Mouse (Mus musculus): Measurements from ENCODE around the gene Mast1. TPM values are rescaled to one million over a fixed set of nuclear protein-coding genes. Genes with fewer than 3 reads are reported as not detected.

Gene Mast1
- polyA plus RNA-seq, 1 experiment from 2014 or later, result 0.15 TPM

GRCm38 (mm10) chr8:84935489-84935888 is 1.7 kb downstream of the Mast1 start:
- Histone ChIP-seq H3K27ac (ENCODE audit: low read length) (no peak overlapping the region), H3K4me2 (ENCODE audit: low read depth, low read length) (no peak overlapping the region), H3K27me3 (ENCODE audit: control insufficient read depth, insufficient read depth, low read depth, low read length) (peaks cover 77% of the 10 kb centered on the region), H3K4me3 (ENCODE audit: low read depth, low read length) (no peak overlapping the region), H3K4me1 (ENCODE audit: control insufficient read depth, low read depth, low read length) (peaks cover 17% of the 10 kb centered on the region), H3K9ac (ENCODE audit: low read depth, low read length) (no peak overlapping the region), H3K36me3 (ENCODE audit: control insufficient read depth, insufficient read depth) (no peaks in the 10 kb centered on the region), H3K9me3 (replicated peaks; ENCODE audit: control insufficient read depth, low read length) (no peaks in the 10 kb centered on the region)
- ATAC-seq (ENCODE audit: low read depth), result no peak
- WGBS (ENCODE audit: insufficient replicate concordance), result 3% methylated on average over 14 of the region's 14 CpGs

DNA sequence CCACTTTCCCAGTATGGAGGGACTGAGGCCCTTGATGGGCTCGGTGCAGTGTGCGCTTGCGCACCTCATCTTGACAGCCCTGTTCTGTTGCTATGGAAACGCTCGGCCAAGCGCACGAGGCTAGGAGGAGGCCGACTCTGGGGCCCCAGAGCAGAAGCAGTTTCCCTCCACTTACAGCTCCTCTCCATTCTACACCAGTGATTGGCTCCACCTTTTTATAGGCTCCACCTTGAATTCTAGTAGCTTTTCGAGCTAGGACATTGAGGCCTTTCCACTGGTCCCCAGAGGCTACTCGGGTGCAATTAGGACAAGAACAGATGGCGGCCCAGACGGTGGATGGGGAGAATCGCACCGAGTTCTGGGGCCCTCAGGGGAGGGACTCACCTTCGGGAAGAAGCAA is 2.3 kb downstream of the Mast1 start:
- no peak overlapping the region for H3K9ac ChIP-seq (ENCODE audit: low read depth, low read length)
- H3K4me2 ChIP-seq (ENCODE audit: low read depth, low read length), result no peak overlapping the region
- H3K36me3 ChIP-seq (ENCODE audit: control insufficient read depth, insufficient read depth), result no peaks in the 10 kb centered on the region
- 3% methylated on average over 15 of the region's 15 CpGs for WGBS (ENCODE audit: insufficient replicate concordance)
- H3K27ac ChIP-seq (ENCODE audit: low read length), result no peak overlapping the region
- H3K9me3 ChIP-seq (replicated peaks; ENCODE audit: control insufficient read depth, low read length), result no peaks in the 10 kb centered on the region
- peaks cover 17% of the 10 kb centered on the region for H3K4me1 ChIP-seq (ENCODE audit: control insufficient read depth, low read depth, low read length)
- peaks cover 83% of the 10 kb centered on the region for H3K27me3 ChIP-seq (ENCODE audit: control insufficient read depth, insufficient read depth, low read depth, low read length)
- H3K4me3 ChIP-seq (ENCODE audit: low read depth, low read length), result no peak overlapping the region
- no peak for ATAC-seq (ENCODE audit: low read depth)

DNA sequence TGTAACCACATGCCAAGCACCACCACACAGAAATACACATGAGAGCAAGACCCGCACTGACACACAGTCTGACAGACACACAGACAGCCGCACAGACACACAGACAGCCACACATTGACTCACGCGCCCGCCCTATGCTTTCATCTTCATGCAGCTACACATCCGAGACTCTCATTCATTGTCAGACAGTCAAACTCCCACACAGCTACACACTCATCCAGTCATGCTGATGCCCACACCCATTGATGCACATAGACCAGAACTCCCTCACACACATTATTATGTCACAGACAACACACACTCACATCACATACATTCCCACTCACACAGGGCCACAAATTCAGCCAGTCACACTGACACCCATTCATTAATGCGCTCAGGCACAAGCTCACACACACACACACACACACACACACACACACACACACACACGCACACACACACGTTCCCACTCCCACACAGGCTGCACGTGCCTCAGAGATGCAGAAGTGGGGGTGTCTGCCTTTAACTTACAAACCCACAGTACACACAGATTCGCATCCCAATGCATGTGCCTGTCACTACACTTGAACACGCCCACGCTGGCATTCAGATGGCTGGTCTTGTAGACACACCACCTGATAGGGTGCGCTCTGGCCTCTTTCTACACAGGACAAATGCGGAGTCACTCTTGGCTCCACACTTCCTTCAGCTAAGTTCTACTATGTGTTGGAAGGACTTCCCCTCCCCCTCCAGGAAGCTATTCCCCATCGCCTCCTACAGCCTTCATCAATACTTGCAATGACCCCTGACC is 3.2 kb downstream of the Mast1 start:
- Histone ChIP-seq H3K27ac (ENCODE audit: low read length) (no peak overlapping the region), H3K4me2 (ENCODE audit: low read depth, low read length) (no peak overlapping the region), H3K9ac (ENCODE audit: low read depth, low read length) (no peak overlapping the region), H3K4me1 (ENCODE audit: control insufficient read depth, low read depth, low read length) (peaks cover 17% of the 10 kb centered on the region), H3K9me3 (replicated peaks; ENCODE audit: control insufficient read depth, low read length) (no peaks in the 10 kb centered on the region), H3K27me3 (ENCODE audit: control insufficient read depth, insufficient read depth, low read depth, low read length) (peaks cover 86% of the 10 kb centered on the region), H3K36me3 (ENCODE audit: control insufficient read depth, insufficient read depth) (no peaks in the 10 kb centered on the region), H3K4me3 (ENCODE audit: low read depth, low read length) (no peak overlapping the region)
- no peak for ATAC-seq (ENCODE audit: low read depth)
- WGBS (ENCODE audit: insufficient replicate concordance), result 62% methylated on average over 16 of the region's 16 CpGs

GRCm38 (mm10) chr8:84930582-84930981 is 6.6 kb downstream of the Mast1 start:
- Histone ChIP-seq H3K4me2 (ENCODE audit: low read depth, low read length) (no peak overlapping the region), H3K27ac (ENCODE audit: low read length) (no peak overlapping the region), H3K9ac (ENCODE audit: low read depth, low read length) (no peak overlapping the region), H3K9me3 (replicated peaks; ENCODE audit: control insufficient read depth, low read length) (no peaks in the 10 kb centered on the region), H3K4me3 (ENCODE audit: low read depth, low read length) (no peak overlapping the region), H3K36me3 (ENCODE audit: control insufficient read depth, insufficient read depth) (no peaks in the 10 kb centered on the region), H3K27me3 (ENCODE audit: control insufficient read depth, insufficient read depth, low read depth, low read length) (peaks cover 58% of the 10 kb centered on the region), H3K4me1 (ENCODE audit: control insufficient read depth, low read depth, low read length) (peaks cover 4% of the 10 kb centered on the region)
- ATAC-seq (ENCODE audit: low read depth), result no peak
- 76% methylated on average over 13 of the region's 13 CpGs for WGBS (ENCODE audit: insufficient replicate concordance)

- Histone ChIP-seq H3K4me2 (ENCODE audit: low read depth, low read length) (peak overlapping the region; percentile 27; the same call in 1 of the 2 replicates), H3K4me3 (ENCODE audit: low read depth, low read length) (no peak overlapping the region), H3K27ac (ENCODE audit: low read length) (no peak overlapping the region), H3K4me1 (ENCODE audit: control insufficient read depth, low read depth, low read length) (no peaks in the 10 kb centered on the region; the same call in 1 of the 2 replicates), H3K27me3 (ENCODE audit: control insufficient read depth, insufficient read depth, low read depth, low read length) (peaks cover 42% of the 10 kb centered on the region), H3K9me3 (replicated peaks; ENCODE audit: control insufficient read depth, low read length) (no peaks in the 10 kb centered on the region), H3K9ac (ENCODE audit: low read depth, low read length) (no peak overlapping the region), H3K36me3 (ENCODE audit: control insufficient read depth, insufficient read depth) (no peaks in the 10 kb centered on the region)
- 7% methylated on average over 47 of the region's 52 CpGs for WGBS (ENCODE audit: insufficient replicate concordance)
- ATAC-seq (ENCODE audit: low read depth), result peak; percentile 43; the same call in 1 of the 2 replicates
Measured at GRCm38 (mm10) chr8:84928456-84929306, 8.5 kb downstream of the Mast1 start.

- H3K4me3 ChIP-seq (ENCODE audit: low read depth, low read length), result no peak overlapping the region
Measured at GRCm38 (mm10) chr8:84927513-84927912, 9.6 kb downstream of the Mast1 start.

GRCm38 (mm10) chr8:84925557-84925956 is 11.6 kb downstream of the Mast1 start:
- H3K4me2 ChIP-seq (ENCODE audit: low read depth, low read length), result no peak overlapping the region
- H3K9me3 ChIP-seq (replicated peaks; ENCODE audit: control insufficient read depth, low read length), result no peaks in the 10 kb centered on the region
- no peak for ATAC-seq (ENCODE audit: low read depth)
- H3K4me1 ChIP-seq (ENCODE audit: control insufficient read depth, low read depth, low read length), result no peaks in the 10 kb centered on the region; the same call in 1 of the 2 replicates
- WGBS (ENCODE audit: insufficient replicate concordance), result 40% methylated on average over 7 of the region's 7 CpGs
- no peak overlapping the region for H3K9ac ChIP-seq (ENCODE audit: low read depth, low read length)
- H3K27me3 ChIP-seq (ENCODE audit: control insufficient read depth, insufficient read depth, low read depth, low read length), result peaks cover 22% of the 10 kb centered on the region
- H3K36me3 ChIP-seq (ENCODE audit: control insufficient read depth, insufficient read depth), result no peaks in the 10 kb centered on the region
- no peak overlapping the region for H3K4me3 ChIP-seq (ENCODE audit: low read depth, low read length)
- H3K27ac ChIP-seq (ENCODE audit: low read length), result no peak overlapping the region

More at GRCm38 (mm10) chr8:84927513-84927912, 9.6 kb downstream of the Mast1 start:
- Histone ChIP-seq H3K27me3 (ENCODE audit: control insufficient read depth, insufficient read depth, low read depth, low read length) (peaks cover 38% of the 10 kb centered on the region), H3K4me1 (ENCODE audit: control insufficient read depth, low read depth, low read length) (no peaks in the 10 kb centered on the region; the same call in 1 of the 2 replicates), H3K27ac (ENCODE audit: low read length) (no peak overlapping the region), H3K9me3 (replicated peaks; ENCODE audit: control insufficient read depth, low read length) (no peaks in the 10 kb centered on the region), H3K4me2 (ENCODE audit: low read depth, low read length) (no peak overlapping the region), H3K36me3 (ENCODE audit: control insufficient read depth, insufficient read depth) (no peaks in the 10 kb centered on the region), H3K9ac (ENCODE audit: low read depth, low read length) (no peak overlapping the region)
- no peak for ATAC-seq (ENCODE audit: low read depth)
- WGBS (ENCODE audit: insufficient replicate concordance), result 41% methylated on average over 1 of the region's 1 CpGs

DNA sequence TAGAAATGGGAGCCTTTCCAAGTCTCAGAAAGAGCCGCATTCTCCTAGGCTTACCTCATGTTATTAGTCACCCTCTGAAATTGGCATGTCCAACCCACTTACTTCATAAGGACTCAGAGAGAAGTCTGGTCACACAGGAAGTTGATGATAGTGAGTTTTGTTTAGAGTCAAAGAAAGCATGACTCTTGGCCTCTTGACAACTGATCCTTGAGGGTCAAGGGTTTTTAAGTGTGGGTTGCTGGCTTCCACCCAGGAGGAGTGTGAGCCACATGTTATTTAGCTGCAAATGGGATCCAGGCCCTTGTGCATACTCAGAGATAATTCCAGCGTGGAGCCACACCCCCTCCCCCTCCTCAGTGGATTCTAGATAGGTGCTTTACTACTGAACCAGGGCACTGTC is 15.6 kb downstream of the Mast1 start:
- Histone ChIP-seq H3K27me3 (ENCODE audit: control insufficient read depth, insufficient read depth, low read depth, low read length) (peaks cover 8% of the 10 kb centered on the region), H3K27ac (ENCODE audit: low read length) (no peak overlapping the region), H3K4me1 (ENCODE audit: control insufficient read depth, low read depth, low read length) (no peaks in the 10 kb centered on the region), H3K36me3 (ENCODE audit: control insufficient read depth, insufficient read depth) (no peaks in the 10 kb centered on the region), H3K9ac (ENCODE audit: low read depth, low read length) (no peak overlapping the region), H3K9me3 (replicated peaks; ENCODE audit: control insufficient read depth, low read length) (no peaks in the 10 kb centered on the region), H3K4me3 (ENCODE audit: low read depth, low read length) (no peak overlapping the region), H3K4me2 (ENCODE audit: low read depth, low read length) (no peak overlapping the region)
- WGBS (ENCODE audit: insufficient replicate concordance), result 48% methylated on average over 2 of the region's 2 CpGs
- no peak for ATAC-seq (ENCODE audit: low read depth)

DNA sequence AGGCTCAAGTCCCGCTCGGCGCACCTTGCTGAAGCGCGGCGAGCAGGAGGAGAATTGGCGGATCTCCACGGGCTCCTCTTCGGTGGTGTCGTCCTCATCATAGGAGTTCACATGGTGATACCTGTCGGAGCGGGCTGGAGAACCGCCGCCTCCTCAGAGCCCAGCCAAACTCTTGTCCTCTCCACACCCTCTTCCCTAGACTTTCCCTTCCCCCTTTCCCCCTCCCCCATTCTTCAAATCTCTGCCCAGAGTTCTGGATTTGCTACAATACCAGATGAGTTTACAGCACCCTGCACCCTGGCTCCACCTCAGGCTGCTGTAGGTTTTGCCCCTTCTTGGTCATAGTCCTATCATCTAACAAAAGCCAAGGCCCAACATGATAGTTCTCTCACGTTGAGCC is 18.5 kb downstream of the Mast1 start:
- Histone ChIP-seq H3K36me3 (ENCODE audit: control insufficient read depth, insufficient read depth) (no peaks in the 10 kb centered on the region), H3K4me3 (ENCODE audit: low read depth, low read length) (no peak overlapping the region), H3K9ac (ENCODE audit: low read depth, low read length) (no peak overlapping the region), H3K9me3 (replicated peaks; ENCODE audit: control insufficient read depth, low read length) (no peaks in the 10 kb centered on the region), H3K4me1 (ENCODE audit: control insufficient read depth, low read depth, low read length) (peaks cover 5% of the 10 kb centered on the region), H3K27ac (ENCODE audit: low read length) (no peak overlapping the region), H3K4me2 (ENCODE audit: low read depth, low read length) (no peak overlapping the region), H3K27me3 (ENCODE audit: control insufficient read depth, insufficient read depth, low read depth, low read length) (peaks cover 5% of the 10 kb centered on the region)
- 87% methylated on average over 15 of the region's 15 CpGs for WGBS (ENCODE audit: insufficient replicate concordance)
- ATAC-seq (ENCODE audit: low read depth), result no peak
